Mouse (Mus musculus): Measurements from ENCODE around the gene Tardbp.

GRCm38 (mm10) chr4:148622485-148622884 is 4.3 kb downstream of the Tardbp start:
- TF ChIP-seq CTCF (IDR thresholded peaks at IDR 0.05; ENCODE audit: borderline replicate concordance, insufficient read depth, low read depth, low read length) (no peak), POLR2A (IDR thresholded peaks at IDR 0.05; ENCODE audit: borderline replicate concordance, insufficient read depth, low read length) (no peak)

Measured in cerebellum, adult 2 months (tissue).